Mouse (Mus musculus) telencephalon, adult 2 months (tissue): ENCODE data around the gene Cd5.

Source experiments
- DNase-seq: peaks from one replicate; pipeline ENCODE4 v3.0.0-alpha.2; 2011; ENCODE audit warnings: low read depth, low spot score

Gene Cd5

DNA sequence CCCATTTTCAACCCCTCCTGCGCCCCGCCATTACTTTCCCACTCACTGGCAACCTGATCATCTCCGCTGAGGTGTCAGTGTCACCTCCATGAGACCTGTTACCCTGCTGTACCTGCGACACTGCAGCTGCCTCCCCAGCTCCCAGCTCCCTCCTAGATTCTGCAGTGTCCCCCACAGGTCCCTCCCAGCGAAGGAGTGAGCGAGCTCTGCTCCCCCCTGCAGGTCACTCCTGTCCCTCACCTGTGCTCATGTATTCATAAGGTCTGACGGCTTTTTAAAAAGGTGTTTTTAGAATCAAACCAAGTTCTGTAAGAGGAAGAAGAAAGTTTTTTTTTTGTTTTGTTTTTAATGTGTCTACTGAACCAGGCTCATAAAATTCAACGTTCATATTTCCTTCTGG, 36.7 kb downstream of the Cd5 start:
- no peak for DNase-seq

DNA sequence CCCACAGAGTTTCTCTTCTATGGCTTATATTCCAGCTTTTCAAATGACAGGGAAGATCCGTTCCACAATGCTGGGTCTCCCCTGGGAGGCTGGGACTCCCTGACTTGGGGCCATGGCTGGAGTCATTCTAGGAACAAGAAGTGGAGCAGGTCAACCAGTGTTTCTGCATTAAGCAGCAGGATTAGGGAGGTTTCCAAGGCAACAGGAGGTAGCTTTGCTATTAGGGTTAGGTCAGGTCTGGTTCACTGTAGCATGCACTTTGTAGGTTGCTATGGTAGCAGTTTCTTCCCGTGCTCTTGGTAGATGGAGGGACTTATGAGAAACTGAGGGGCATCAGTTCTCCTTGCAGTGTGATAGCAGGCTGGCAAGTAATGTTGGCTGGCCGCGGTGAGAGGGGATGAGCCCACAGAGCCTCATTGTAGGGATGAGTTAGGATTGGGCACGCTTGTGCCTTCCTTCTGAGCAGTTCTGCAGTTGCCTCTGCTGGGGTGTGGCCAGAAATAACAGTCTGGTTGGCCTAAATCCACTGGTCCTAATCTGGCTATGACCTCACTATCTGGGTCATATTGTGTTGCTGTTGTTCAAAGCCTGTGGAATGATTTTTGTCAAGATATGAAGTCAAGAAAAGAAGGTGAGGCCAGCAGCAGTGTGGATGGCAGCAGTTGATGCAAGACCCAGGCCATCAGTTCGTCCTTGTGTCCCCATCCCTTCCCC, 37.6 kb downstream of the Cd5 start:
- DNase-seq = no peak

DNA sequence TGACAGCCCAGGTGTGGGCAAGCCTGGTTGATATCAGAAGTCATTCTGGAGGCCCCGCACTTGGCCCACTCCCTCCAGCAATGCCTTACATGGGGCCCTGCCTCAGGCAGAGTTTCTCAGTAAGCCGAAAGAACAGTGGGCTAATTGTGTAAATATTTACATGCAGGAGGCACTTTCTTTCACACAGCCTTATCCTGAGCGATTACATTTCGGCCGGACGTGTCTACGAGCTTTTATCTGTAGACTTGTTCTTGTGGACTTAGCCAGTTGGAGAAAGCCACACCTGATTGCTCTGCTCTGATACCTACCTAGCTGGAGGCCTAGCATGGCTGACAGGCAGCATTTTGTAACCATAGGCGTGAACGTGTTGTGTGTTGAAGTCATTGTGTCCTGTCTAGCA, 39.0 kb downstream of the Cd5 start:
- no peak for DNase-seq

DNA sequence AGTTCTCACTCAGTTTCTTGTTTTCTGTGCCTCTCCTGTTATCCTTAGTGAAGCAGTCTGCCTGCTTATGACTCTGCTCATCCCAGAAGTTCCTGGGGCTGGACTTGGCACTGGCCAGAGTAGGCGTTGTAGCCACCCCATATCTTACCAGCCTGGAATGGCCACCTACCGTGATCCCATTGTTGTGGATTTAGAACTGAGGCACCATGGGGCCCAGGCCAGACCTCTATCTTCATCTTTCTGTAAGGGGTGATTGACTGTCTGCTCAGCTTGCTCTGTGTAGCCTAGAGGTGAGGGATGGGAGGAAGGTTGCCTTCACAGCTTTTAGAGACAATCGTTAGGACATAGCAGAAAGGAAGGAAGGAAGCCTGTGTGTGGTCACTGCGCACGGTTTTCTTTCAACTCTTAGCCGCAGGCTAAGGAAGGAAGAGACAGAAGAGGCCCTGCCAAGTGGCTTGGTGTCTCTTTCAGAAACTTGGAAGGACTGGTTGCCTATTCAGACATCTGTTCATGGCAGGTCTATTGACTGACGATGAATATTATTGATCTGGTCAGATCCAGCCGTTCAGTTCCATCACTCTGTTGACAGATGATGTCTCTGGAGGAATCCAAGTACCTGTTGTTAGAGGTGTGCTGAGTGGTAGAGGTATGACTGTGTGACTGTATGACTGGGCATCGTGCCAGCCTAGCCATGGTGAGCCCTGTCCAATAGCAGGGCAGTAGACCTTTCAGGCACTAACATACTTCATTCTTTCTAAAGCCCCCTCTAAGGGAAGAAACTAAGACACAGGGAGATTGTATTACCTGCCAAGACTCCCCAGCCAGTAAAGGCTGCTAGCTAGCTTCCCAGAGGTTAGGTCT, 40.4 kb downstream of the Cd5 start:
- DNase-seq = no peak

DNA sequence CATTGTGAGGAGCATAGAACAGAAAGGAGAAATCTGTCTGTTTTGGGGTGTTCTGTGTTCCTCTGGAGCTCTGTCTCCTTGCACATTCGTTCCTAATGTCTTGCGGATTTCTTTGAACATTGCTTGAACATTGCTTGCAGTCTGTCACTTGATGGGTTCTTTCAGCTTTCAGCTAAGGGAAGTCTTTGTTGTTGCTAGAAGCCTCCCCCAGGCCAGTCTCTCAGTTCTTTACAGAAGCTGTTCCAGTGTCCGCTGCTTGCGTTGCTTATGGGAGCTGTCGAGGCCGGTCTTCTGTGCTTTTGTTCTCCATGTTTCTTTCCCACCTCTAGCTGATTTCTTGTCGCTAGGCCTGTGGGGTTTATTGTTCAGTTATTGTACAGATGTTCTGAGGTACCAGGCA, 43.0 kb downstream of the Cd5 start:
- no peak for DNase-seq

DNA sequence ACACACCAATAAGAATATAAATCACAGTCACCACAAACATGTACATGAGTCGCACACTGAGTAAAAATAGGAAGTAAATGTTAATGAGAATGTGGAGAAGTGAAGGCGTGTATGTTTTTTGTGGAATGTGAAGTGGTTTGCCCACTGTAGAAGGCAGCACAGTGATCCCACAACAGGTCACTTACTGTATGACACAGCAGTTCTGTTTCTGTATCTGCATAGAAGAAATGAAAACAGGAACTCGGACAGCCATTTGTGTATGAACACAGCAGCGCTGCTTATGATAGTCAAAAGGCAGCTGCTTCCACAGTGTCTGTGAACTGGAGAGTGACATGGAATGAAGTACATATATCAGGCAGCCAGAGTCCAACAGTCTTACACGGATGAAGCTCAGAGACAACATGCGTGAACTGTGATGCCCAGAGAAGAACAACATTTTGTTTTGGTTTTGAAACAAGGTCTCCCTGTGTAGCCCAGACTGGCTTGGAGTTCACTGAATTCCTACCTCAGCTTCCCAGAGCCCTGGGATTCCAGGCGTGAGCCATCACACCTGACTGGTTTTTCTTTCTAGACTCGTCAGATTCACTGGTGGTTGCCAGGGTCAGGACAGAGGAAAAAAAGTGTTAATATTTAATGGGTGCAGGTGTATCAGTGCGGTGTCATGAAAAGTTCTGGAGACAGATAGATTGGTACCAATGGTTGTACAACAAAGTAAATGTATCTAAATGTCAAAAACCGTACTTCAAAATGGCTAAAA, 44.7 kb downstream of the Cd5 start:
- no peak for DNase-seq

DNA sequence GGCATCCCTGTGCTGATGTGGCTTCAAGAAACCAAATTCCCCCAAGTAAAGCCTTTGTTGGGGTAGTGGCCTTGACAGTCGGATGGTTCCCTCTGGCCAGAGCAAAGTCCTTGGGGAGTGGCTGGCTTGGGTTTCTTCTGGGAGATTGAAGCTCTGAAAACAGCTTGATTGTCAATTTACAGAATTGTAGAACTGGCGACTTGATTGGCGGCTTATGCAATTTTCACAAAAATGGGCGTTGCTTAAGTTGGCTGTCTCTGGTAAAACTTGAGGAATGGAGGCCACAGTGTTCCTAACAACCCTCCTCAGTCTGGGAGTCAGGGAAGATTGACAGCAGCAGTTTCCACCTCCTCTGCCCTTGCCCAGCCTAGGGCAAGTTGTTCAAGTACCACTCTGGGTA, 46.4 kb downstream of the Cd5 start:
- no peak for DNase-seq

DNA sequence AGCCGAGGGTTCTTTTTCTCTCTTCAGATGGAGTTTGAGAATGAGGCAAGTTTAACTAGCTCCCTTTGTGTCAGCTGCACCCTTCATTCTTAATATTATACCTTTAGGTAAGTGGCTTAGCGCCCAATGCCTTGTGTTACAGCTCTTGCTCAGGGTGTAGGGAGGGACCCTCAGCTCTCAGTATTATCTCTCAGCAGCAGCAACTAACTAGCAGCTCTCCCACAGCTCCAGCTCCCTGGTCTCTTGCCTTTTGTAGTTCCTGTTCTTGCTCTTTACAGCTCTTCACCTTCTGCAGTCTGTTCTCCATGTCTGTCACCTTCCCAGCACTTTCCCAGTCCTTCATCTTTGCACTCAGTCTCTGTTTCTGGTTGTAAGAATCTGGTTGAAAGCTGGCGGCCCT, 47.1 kb downstream of the Cd5 start:
- DNase-seq = no peak

DNA sequence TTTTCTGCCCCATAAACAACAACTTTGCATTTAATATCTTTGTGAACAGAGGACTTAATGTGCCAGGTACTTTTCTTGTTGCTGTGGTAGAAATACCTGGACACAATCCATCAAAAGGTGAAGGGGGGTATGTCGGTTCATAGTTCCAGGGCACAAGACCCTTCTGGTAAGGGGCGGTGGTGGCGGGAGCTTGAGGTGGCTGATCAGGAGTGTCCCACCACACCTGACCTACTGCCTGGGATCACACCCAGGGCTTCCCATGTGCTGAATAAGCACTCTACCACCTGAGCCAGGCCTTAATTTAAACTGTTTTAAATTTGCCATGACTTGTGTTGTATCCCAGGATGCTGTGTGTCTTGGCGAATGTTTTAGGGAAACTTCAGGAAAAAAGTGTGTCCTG, 47.7 kb downstream of the Cd5 start:
- no peak for DNase-seq

DNA sequence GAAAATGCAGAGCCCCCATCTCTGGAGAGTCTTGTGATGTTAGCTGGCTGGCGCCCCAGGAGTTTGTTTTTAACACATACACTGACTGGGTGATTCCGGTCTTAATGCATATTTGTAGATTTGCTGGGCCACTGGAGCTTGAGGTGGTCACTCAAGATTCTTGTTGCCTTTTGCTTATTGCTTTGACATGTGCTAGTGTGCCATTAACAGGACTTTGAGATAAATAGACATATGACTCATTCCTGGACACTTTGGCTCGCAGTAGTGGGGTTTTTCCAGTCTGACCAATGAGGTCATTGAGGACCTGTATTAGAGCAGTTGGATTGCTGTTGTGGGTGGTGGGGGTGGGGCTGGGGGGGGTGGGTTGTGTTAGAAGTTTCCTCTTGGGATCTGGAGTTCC, 48.5 kb downstream of the Cd5 start:
- no peak for DNase-seq

DNA sequence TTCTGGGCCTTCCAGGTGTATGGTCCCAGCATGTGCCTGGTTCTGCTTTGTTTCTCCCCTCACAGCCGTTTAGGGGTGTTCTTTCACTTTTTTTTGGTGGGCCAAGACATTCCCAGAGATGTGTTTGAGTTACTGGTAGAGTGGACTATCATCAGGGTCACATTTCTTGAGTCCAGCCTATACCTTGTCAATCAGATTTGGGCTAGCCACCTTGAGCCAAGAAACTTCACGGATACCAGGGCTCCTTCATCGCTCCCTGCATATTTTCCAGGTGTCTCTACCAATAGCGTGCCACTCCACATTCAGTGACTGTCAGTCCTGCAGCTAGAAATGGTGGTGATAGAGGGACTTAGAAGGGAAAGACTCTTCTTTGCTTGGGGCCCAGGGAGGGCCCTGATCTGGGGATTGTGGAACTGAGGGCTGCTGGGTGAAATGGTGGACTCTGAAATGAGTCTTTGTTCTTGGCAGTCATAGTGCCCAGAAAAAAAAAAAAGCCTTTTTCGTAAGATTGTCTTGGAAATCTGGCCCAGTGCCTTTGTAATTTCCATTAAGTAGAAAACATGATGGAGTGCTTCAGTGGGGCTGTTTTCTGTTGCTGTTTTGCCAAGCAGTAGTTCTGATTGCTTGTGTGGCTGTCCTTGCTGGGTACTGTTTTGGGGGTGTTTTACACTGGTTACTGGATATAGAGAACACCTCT, 49.2 kb downstream of the Cd5 start:
- DNase-seq = no peak

DNA sequence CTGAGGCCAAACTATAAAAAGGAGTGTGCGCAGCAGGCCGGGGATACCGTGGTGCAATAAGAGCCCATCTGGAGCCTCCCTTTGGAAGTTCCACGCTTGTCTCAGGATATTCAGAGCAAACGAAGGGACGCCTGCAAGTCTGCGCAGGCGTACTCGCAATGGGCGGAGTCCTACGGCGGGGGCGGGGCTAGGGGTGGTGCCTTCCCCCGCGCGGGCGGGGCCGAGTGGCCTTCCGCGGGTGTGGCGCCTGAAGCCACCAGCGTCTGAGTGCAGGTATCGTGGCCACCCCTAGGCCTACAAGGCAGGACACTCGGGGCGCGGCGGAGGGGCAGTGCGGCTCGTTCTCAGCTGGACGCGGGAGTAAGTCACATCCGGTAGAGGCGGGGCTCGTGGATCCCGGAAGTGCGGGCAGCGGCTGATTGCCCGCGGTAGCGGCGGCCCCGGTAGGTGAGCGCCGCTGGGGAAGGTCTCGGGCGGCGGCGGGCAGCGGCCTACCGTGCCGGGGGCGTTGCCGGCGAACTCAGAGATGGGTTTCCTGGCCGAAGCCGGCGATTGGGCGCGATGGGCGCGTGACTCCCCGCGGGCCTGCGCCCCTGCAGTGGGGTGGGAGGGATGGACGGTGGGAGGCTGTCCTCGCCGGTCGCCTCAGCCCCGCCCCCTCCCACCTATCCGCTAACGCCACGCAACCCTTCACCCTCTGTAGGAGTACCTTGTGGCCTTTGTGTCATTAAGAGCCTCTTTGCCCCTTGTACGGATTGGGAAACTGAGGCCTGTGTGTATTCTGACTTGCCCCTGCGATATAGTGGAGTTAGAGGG, 50.1 kb downstream of the Cd5 start, which contains the start of gene Vps37c:
Vps37c (plus strand) TSS at position 199 of the 816 bp plus-strand sequence.
- DNase-seq = peak; percentile 82

DNA sequence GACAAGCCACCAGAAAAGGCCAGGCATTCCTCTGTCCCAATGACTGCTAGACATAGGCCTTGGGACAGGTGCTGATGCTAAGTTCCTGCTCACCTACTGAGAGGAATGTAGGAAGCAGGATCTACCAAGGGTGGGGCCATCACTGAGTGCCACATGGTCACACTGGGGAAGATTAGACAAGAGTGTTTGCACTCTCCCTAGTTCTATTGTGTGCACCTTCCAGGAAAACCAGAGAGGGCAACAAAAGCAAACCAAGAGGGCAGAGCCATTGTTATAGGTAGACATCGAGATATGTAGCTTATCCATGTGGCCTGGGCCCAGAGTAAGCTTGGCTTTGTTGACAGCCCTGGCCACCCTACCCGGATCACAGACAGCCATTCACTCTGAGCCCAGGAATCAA, 53.1 kb downstream of the Cd5 start:
- no peak for DNase-seq

DNA sequence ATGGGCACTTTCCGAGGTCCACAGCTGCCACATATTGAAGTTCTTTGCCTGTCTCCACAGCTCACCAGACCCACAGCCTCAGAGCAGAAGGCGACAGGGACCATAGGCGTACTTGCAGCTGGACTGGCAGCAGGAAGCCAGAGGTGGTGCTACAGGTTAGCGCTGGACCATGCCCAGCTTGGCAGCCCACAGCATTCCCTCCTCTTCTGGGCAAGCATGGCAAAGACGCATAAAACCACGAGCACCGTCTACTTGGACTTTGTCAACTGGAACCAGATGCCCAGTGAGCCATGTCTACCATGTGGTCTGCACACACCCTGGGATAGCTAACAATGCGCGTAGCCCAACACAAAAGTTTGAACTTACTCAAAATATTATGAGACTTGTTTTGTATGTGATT, 53.7 kb downstream of the Cd5 start:
- DNase-seq = no peak

DNA sequence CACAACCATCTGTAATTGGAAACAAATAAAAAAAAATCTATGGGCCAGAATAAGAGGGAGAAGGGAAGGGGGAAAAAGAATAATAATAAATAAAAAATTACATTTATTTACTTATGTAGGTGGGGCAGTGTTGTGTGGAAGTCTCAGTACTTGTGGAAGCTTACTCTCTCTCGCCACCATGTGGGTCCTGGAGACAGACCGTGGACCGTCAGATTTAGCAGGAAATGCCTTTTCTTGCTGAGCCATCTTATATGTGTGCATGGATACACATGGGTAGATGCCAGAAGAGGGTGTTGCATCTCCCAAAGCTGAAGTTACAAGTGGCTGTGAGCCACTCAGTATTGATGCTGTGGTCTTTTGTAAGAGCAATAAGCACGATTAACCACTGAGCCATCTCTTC, 57.2 kb downstream of the Cd5 start:
- DNase-seq = no peak

DNA sequence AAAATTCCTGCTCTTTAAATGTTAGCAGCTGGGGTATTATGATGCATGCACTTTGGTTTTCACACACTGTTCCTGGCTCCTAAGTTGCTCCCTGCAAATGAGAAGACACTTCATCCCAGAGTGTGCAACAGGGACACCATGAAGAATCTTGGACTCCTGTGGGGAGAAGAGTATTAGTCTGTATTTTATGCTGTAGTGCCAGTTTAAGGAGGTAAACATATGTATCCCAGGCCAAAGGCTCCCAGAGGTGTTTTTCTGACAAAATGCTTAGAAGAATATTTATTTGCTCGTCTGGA, 60.1 kb downstream of the Cd5 start:
- no peak for DNase-seq

DNA sequence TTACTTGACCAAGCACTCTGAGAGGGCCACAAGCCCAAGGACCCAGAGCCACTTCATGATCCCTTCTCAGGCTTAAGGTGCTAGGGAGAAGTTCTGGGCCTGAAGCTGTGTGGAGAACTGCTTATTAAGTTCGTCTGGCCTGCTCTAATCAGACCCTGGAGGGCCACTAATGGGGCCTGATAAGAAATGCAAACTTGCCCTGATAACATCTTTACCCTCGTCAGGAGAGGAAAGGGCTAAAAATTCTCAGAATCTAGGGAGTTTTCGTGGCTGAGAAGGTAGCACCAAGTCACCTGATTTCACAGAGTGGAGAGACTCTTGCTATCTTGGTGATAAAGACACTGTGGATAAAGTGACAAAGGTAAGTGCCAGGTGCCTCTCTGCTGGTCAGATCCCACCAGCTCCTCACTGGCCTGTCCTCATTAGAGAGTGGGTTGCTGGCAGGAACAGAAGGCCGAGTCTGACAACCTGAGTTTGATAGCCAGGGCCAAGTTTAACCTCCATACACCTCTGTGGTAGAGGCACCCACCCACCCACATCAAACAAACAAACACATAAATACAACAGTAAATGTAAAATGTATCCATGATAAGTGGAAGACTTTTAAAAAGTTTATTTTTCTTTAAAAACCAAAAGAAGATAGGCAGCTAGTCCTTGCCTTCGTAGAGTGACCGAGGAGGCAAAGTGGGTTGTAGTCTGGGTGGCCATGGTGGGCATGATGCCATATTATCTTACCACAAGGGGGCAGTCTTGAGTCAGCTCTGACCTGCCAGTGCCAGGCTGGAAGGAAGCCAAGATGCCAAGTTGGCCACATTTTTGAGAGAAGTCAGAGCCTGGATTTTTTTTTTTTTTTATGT, 60.7 kb downstream of the Cd5 start, which contains the start of gene Pga5:
Pga5 (minus strand) TSS at position 157 of the 857 bp plus-strand sequence.
- DNase-seq = no peak

DNA sequence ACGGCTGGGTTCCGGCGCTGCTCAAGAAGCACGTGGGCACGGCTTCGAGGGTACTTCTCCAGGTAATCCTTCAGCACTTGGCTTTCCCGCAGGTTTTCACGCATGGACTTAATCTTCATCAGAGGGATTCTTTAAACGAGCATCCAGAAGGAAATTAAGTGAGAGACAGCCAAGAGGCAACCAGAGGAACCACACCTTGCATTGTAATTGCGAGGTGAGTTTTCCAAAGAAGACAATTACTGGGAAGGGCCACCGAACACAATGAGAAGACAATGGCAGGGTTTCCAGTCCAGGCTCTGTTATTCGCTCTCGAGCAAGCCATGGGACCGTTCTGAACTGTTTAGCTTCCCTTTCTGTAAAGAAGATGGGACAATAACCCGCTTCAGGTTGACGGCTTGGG, 62.1 kb downstream of the Cd5 start:
- DNase-seq = no peak

DNA sequence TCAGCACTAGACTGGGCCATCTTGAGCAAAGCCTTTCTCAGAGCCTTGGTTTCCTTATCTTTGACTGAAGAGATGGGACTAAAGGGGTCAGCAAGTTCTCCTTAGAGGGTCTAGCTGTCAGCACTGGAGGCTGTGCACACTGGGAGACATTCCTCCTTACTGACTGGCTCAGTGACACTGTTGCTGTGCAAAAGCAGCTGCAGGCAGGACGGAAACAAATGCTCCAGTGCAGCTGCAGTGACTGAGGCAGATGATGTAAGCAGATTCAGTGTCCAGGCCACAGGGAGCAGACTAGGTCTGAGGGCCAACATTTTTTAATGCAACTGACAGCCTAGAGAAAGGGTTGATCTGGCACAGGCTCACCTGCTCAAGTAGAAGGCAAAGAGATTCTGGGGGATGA, 65.5 kb downstream of the Cd5 start:
- DNase-seq = no peak

DNA sequence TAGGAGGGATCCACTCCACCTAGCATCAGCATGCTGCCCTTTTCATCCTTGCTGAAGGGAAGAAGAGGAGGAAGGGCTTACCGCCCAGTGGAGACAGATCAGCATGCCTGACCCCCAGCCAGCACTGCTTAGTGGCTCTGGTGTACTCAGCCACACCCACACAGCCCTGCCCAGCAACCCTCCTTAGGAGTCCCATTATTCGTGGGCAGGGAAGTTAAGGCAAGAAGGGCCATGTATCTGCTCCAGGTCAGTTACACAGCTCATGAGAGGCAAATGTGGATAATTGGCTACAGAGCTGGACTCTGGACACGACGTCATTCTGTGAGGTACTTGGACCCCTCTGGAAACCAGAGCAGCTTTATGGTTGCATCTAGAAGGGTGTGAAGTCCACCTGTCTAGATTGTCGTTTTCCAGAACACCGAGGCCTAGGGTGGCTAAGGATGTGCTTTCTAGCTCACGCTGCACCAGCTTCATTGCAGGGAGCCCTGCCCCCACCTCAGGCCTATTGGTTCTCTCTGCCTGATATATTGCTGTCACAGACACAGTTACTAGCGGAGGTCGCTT, 66.9 kb downstream of the Cd5 start:
- DNase-seq = no peak
